Mouse (Mus musculus) lung, embryonic 14.5 days (tissue): ENCODE data around the gene Casz1. TPM values are rescaled to one million over a fixed set of nuclear protein-coding genes. Genes with fewer than 3 reads are reported as not detected.

Source experiments
- ATAC-seq: fragments of 200-750 bp; cut with Nextera tagmentation; 2 replicates; pipeline ENCODE4 v1.8.0; 2017; ENCODE audit warnings: mild to moderate bottlenecking, moderate TSS enrichment, moderate library complexity; ENCODE audit not compliant: insufficient read depth
- DNase-seq: peaks from one replicate; pipeline ENCODE4 v3.0.0-alpha.2; 2015
- H3K27ac ChIP-seq: fragments of 300-500 bp; sonication (generic); 2 replicates; pipeline ENCODE4 v1.5.1; 2014; ENCODE audit warnings: low read depth, mild to moderate bottlenecking, moderate library complexity
- H3K27me3 ChIP-seq: fragments of 300-500 bp; sonication (generic); 2 replicates; pipeline ENCODE4 v1.6.1; 2014; ENCODE audit warnings: low read length, control low read depth; ENCODE audit not compliant: insufficient read depth
- H3K36me3 ChIP-seq: fragments of 300-500 bp; sonication (generic); 2 replicates; pipeline ENCODE4 v1.6.1; 2014; ENCODE audit warnings: control low read depth; ENCODE audit not compliant: insufficient read depth
- H3K4me1 ChIP-seq: fragments of 300-500 bp; sonication (generic); 2 replicates; pipeline ENCODE4 v1.6.1; 2014; ENCODE audit warnings: antibody characterized with exemption, control low read depth; ENCODE audit not compliant: insufficient read depth
- H3K4me2 ChIP-seq: fragments of 300-500 bp; sonication (generic); 2 replicates; pipeline ENCODE4 v1.6.1; 2014; ENCODE audit warnings: mild to moderate bottlenecking
- H3K4me3 ChIP-seq: fragments of 300-500 bp; sonication (generic); 2 replicates; pipeline ENCODE4 v1.5.1; 2014; ENCODE audit warnings: low read depth, low read length
- H3K9ac ChIP-seq: fragments of 300-500 bp; sonication (generic); 2 replicates; pipeline ENCODE4 v1.6.1; 2014
- H3K9me3 ChIP-seq: fragments of 300-500 bp; sonication (generic); 2 replicates; pipeline ENCODE4 v1.6.1; 2016; ENCODE audit warnings: low read depth, low read length, control low read depth
- CTCF ChIP-seq: IDR thresholded peaks from 2 replicates; pipeline ENCODE4 v1.5.1; 2016; ENCODE audit warnings: antibody characterized with exemption, low read depth
- WGBS: fragments of 180-500 bp; shearing (Covaris S2); extraction: QIAGEN DNeasy Blood & Tissue Kit; methylation state at CpG from one replicate; pipeline ENCODE4 v1.1.7; 2014; 5-methylcytosine and 5-hydroxymethylcytosine counted together
- polyA plus RNA-seq: library from polyadenylated mRNA; unstranded; fragments of >200 nt; fragmentation: Nextera tagmentation; extraction: Ambion mirVana; gene quantifications from 2 replicates; pipeline ENCODE4 v1.2.1, GENCODE M21; 2014

Casz1 gene
- polyA plus RNA-seq, 1 experiment from 2014 or later, result 8.3 TPM

GRCm38 (mm10) chr4:148860636-148861035 lies 56.4 kb downstream of the Casz1 start:
- no peak for DNase-seq
- 0 out of 2 replicates have a peak overlapping the region, but pooled peaks have one; percentile 1 for H3K9ac ChIP-seq
- H3K9me3 ChIP-seq, result no peaks in the 10 kb centered on the region
- H3K27ac ChIP-seq, result no peak overlapping the region
- 0 out of 2 replicates have a peak, but pooled peaks cover 5% of the 10 kb centered on the region for H3K4me1 ChIP-seq
- peak overlapping the region; percentile 27; the same call in 1 of the 2 replicates for H3K4me3 ChIP-seq
- H3K36me3 ChIP-seq, result no peaks in the 10 kb centered on the region
- TF ChIP-seq CTCF, result no peak
- peaks cover 26% of the 10 kb centered on the region; the same call in 1 of the 2 replicates for H3K27me3 ChIP-seq
- H3K4me2 ChIP-seq, result peak overlapping the region; percentile 57
- 52% methylated on average over 7 of the region's 7 CpGs for WGBS
- no peak for ATAC-seq

GRCm38 (mm10) chr4:148866812-148867470 lies 62.7 kb downstream of the Casz1 start:
- no peak overlapping the region for H3K4me2 ChIP-seq
- H3K9me3 ChIP-seq, result no peaks in the 10 kb centered on the region
- no peak overlapping the region for H3K4me3 ChIP-seq
- no peak for TF ChIP-seq CTCF
- no peak for DNase-seq
- no peak for ATAC-seq
- WGBS, result 9% methylated on average over 12 of the region's 12 CpGs
- H3K36me3 ChIP-seq, result no peaks in the 10 kb centered on the region
- H3K4me1 ChIP-seq, result 0 out of 2 replicates have a peak, but pooled peaks cover 12% of the 10 kb centered on the region
- no peaks in the 10 kb centered on the region for H3K27me3 ChIP-seq
- no peak overlapping the region for H3K27ac ChIP-seq
- no peak overlapping the region for H3K9ac ChIP-seq

GRCm38 (mm10) chr4:148867721-148868397 lies 63.6 kb downstream of the Casz1 start:
- Histone ChIP-seq H3K9ac (no peak overlapping the region), H3K27ac (no peak overlapping the region), H3K4me1 (peaks cover 18% of the 10 kb centered on the region; the same call in 1 of the 2 replicates), H3K4me3 (no peak overlapping the region), H3K36me3 (no peaks in the 10 kb centered on the region), H3K27me3 (no peaks in the 10 kb centered on the region), H3K9me3 (no peaks in the 10 kb centered on the region), H3K4me2 (no peak overlapping the region)
- no peak for ATAC-seq
- TF ChIP-seq CTCF, result no peak
- WGBS, result 81% methylated on average over 11 of the region's 11 CpGs
- no peak for DNase-seq

- Histone ChIP-seq H3K36me3 (no peaks in the 10 kb centered on the region), H3K9me3 (no peaks in the 10 kb centered on the region), H3K4me1 (peaks cover 21% of the 10 kb centered on the region; the same call in 1 of the 2 replicates), H3K27ac (no peak overlapping the region), H3K27me3 (no peaks in the 10 kb centered on the region), H3K9ac (no peak overlapping the region), H3K4me3 (no peak overlapping the region), H3K4me2 (no peak overlapping the region)
- no peak for ATAC-seq
- DNase-seq, result no peak
- WGBS, result 82% methylated on average over 7 of the region's 7 CpGs
- TF ChIP-seq CTCF, result no peak
Observed at GRCm38 (mm10) chr4:148869566-148869965, 65.3 kb downstream of the Casz1 start.

GRCm38 (mm10) chr4:148870496-148870895 lies 66.3 kb downstream of the Casz1 start:
- Histone ChIP-seq H3K4me1 (peaks cover 21% of the 10 kb centered on the region; the same call in 1 of the 2 replicates), H3K4me2 (no peak overlapping the region)
- WGBS, result 92% methylated on average over 4 of the region's 4 CpGs

GRCm38 (mm10) chr4:148871751-148872334 lies 67.6 kb downstream of the Casz1 start:
- peak; percentile 33; the same call in 1 of the 2 replicates for ATAC-seq
- Histone ChIP-seq H3K9me3 (no peaks in the 10 kb centered on the region), H3K27me3 (no peaks in the 10 kb centered on the region), H3K4me1 (peaks cover 21% of the 10 kb centered on the region; the same call in 1 of the 2 replicates), H3K4me2 (0 out of 2 replicates have a peak overlapping the region, but pooled peaks have one; percentile 20), H3K36me3 (no peaks in the 10 kb centered on the region), H3K4me3 (no peak overlapping the region), H3K27ac (peak overlapping the region; percentile 50), H3K9ac (no peak overlapping the region)
- WGBS, result 28% methylated on average over 10 of the region's 10 CpGs
- peak; percentile 66 for DNase-seq
- no peak for TF ChIP-seq CTCF

More at GRCm38 (mm10) chr4:148870496-148870895, 66.3 kb downstream of the Casz1 start:
- TF ChIP-seq CTCF, result no peak
- Histone ChIP-seq H3K27ac (no peak overlapping the region), H3K36me3 (no peaks in the 10 kb centered on the region), H3K9ac (no peak overlapping the region), H3K4me3 (no peak overlapping the region), H3K9me3 (no peaks in the 10 kb centered on the region), H3K27me3 (no peaks in the 10 kb centered on the region)
- ATAC-seq (no peak), DNase-seq (no peak)

- Histone ChIP-seq H3K36me3 (no peaks in the 10 kb centered on the region), H3K4me3 (no peak overlapping the region), H3K4me1 (peaks cover 19% of the 10 kb centered on the region; the same call in 1 of the 2 replicates), H3K9me3 (no peaks in the 10 kb centered on the region), H3K4me2 (no peak overlapping the region), H3K9ac (no peak overlapping the region), H3K27ac (no peak overlapping the region; the same call in 1 of the 2 replicates), H3K27me3 (no peaks in the 10 kb centered on the region)
- no peak for TF ChIP-seq CTCF
- ATAC-seq, result no peak
- no peak for DNase-seq
- 61% methylated on average over 9 of the region's 9 CpGs for WGBS
Observed at GRCm38 (mm10) chr4:148872372-148872771, 68.1 kb downstream of the Casz1 start.
